Mouse (Mus musculus): ENCODE measurements around the gene Thumpd1. TPM values are rescaled to one million over a fixed set of nuclear protein-coding genes. Genes with fewer than 3 reads are reported as not detected.
A peak's percentile ranks its signal among the peaks of the same experiment; 100 is the strongest.
"Not testable (repeated sequence)": the region's sequence is repeated elsewhere in the genome, so short reads cannot be mapped to it uniquely, and the experiment has no call there.

Thumpd1 gene
- polyA plus RNA-seq, 1 experiment from 2014 or later: 28.5 TPM

- Histone ChIP-seq H3K27me3 (replicated peaks; ENCODE audit: insufficient read depth, low read length) (no peaks in the 10 kb centered on the region), H3K9me3 (ENCODE audit: low read length) (no peaks in the 10 kb centered on the region)
- ATAC-seq: no peak
Measured at GRCm38 (mm10) chr7:119738877-119739276, 18.3 kb upstream of the Thumpd1 start.

DNA sequence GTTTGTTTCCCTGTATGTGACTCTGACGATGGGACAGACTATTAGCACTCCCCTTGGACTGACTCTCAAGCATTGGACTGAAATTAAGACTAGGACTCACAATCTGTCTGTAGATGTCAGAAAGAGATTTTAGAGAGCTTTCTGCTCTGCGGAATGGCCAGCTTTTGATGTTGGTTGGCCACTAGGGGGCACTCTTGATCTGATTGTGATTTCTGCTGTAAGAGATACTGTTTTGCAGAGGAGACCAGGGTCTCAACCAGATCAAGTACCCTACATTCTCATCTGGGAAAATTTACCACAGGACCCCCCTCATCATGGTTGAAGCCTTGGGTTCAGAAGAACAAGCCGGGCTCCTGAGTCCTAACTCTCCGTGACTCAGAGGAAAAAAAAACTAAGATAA, 10.7 kb upstream of the Thumpd1 start:
- H3K9me3 ChIP-seq (ENCODE audit: low read length); H3K4me1 ChIP-seq (ENCODE audit: insufficient read depth, low read depth, low read length); H3K4me2 ChIP-seq (replicated peaks; ENCODE audit: low read depth, low read length); ATAC-seq; H3K4me3 ChIP-seq (ENCODE audit: low read depth, low read length); H3K27ac ChIP-seq (ENCODE audit: low read length); H3K36me3 ChIP-seq (ENCODE audit: insufficient read depth, low read length); H3K27me3 ChIP-seq (replicated peaks; ENCODE audit: insufficient read depth, low read length); H3K9ac ChIP-seq (replicated peaks; ENCODE audit: low read depth); DNase-seq (ENCODE audit: low spot score): not testable (repeated sequence)
- peak; percentile 39 for TF ChIP-seq CTCF (IDR thresholded peaks at IDR 0.05)
- WGBS: 81% methylated on average over 4 of the region's 4 CpGs

More at GRCm38 (mm10) chr7:119738877-119739276, 18.3 kb upstream of the Thumpd1 start:
- 74% methylated on average over 2 of the region's 2 CpGs for WGBS
- Histone ChIP-seq H3K27ac (ENCODE audit: low read length) (no peak overlapping the region), H3K36me3 (ENCODE audit: insufficient read depth, low read length) (no peaks in the 10 kb centered on the region), H3K9ac (replicated peaks; ENCODE audit: low read depth) (no peak overlapping the region), H3K4me1 (ENCODE audit: insufficient read depth, low read depth, low read length) (no peaks in the 10 kb centered on the region), H3K4me2 (replicated peaks; ENCODE audit: low read depth, low read length) (no peak overlapping the region), H3K4me3 (ENCODE audit: low read depth, low read length) (no peak overlapping the region)
- TF ChIP-seq EP300 (IDR thresholded peaks at IDR 0.05): no peak
- no peak for TF ChIP-seq CTCF (IDR thresholded peaks at IDR 0.05)
- no peak for DNase-seq (ENCODE audit: low spot score)

DNA sequence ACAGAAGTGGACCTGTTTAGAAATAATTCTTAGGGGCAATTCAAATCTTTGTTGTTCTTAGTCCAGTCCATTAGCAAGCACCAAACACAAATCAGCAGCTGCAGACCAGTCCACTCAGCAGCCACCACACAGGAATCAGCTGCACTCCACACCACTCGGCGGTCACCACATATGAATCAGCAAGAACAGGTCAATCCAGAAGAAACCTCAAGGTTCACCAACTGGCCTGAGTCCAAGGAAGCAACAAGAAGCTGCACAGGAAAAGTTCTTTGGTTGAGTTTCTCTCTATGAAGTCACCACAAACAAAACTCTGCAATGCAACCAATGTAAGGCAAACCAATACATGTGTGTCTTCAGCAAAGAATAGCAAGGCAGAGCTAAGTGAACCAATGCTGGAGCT, 7.0 kb upstream of the Thumpd1 start:
- Histone ChIP-seq H3K4me2 (replicated peaks; ENCODE audit: low read depth, low read length) (no peak overlapping the region), H3K27ac (ENCODE audit: low read length) (no peak overlapping the region), H3K27me3 (replicated peaks; ENCODE audit: insufficient read depth, low read length) (no peaks in the 10 kb centered on the region), H3K36me3 (ENCODE audit: insufficient read depth, low read length) (no peaks in the 10 kb centered on the region), H3K9me3 (ENCODE audit: low read length) (no peaks in the 10 kb centered on the region), H3K4me3 (ENCODE audit: low read depth, low read length) (no peak overlapping the region), H3K4me1 (ENCODE audit: insufficient read depth, low read depth, low read length) (no peaks in the 10 kb centered on the region), H3K9ac (replicated peaks; ENCODE audit: low read depth) (no peak overlapping the region)
- no peak for DNase-seq (ENCODE audit: low spot score)
- TF ChIP-seq CTCF (IDR thresholded peaks at IDR 0.05) (no peak), EP300 (IDR thresholded peaks at IDR 0.05) (no peak)
- no peak for ATAC-seq
- 83% methylated on average over 2 of the region's 2 CpGs for WGBS

GRCm38 (mm10) chr7:119720947-119721310, 331 bp upstream of the Thumpd1 start:
- Histone ChIP-seq H3K4me3 (ENCODE audit: low read depth, low read length) (peak overlapping the region; percentile 87), H3K27ac (ENCODE audit: low read length) (no peak overlapping the region), H3K9me3 (ENCODE audit: low read length) (no peaks in the 10 kb centered on the region), H3K27me3 (replicated peaks; ENCODE audit: insufficient read depth, low read length) (no peaks in the 10 kb centered on the region), H3K36me3 (ENCODE audit: insufficient read depth, low read length) (peaks cover 14% of the 10 kb centered on the region; the same call in 1 of the 2 replicates), H3K4me2 (replicated peaks; ENCODE audit: low read depth, low read length) (peak overlapping the region; percentile 86), H3K4me1 (ENCODE audit: insufficient read depth, low read depth, low read length) (peaks cover 5% of the 10 kb centered on the region; the same call in 1 of the 2 replicates), H3K9ac (replicated peaks; ENCODE audit: low read depth) (peak overlapping the region; percentile 86)
- TF ChIP-seq CTCF (IDR thresholded peaks at IDR 0.05) (no peak), EP300 (IDR thresholded peaks at IDR 0.05) (no peak)
- DNase-seq (ENCODE audit: low spot score) (no peak), ATAC-seq (peak; percentile 29)
- WGBS: 11% methylated on average over 8 of the region's 8 CpGs

- 89% methylated on average over 7 of the region's 7 CpGs for WGBS
- ATAC-seq: no peak
- no peak overlapping the region for H3K4me3 ChIP-seq (ENCODE audit: low read depth, low read length)
Measured at GRCm38 (mm10) chr7:119714111-119714510, 6.5 kb downstream of the Thumpd1 start.

DNA sequence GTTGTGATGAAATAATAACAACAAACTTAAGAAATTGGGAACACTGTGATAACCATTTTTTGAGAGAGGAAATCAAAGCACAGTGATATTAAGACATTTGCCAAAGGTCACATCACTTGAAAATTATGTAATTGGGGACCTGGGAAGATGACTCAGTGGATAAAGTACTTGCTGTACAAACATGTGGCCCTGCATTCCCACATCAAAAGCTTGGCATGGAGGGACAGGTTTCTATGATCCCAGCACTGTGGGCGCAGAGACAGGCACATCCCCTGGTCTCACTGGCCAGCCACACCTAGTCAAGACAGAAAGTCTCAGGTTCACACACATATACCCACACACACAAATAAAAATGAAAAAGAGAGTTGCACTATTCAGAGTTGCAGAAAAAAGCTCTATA, 25.7 kb downstream of the Thumpd1 start:
- ATAC-seq: no peak
- H3K27ac ChIP-seq (ENCODE audit: low read length): no peak overlapping the region
- no peak for TF ChIP-seq EP300 (IDR thresholded peaks at IDR 0.05)
- TF ChIP-seq CTCF (IDR thresholded peaks at IDR 0.05): no peak
- H3K9ac ChIP-seq (replicated peaks; ENCODE audit: low read depth): no peak overlapping the region
- no peak for DNase-seq (ENCODE audit: low spot score)
- H3K36me3 ChIP-seq (ENCODE audit: insufficient read depth, low read length): no peaks in the 10 kb centered on the region
- H3K4me1 ChIP-seq (ENCODE audit: insufficient read depth, low read depth, low read length): no peaks in the 10 kb centered on the region
- H3K27me3 ChIP-seq (replicated peaks; ENCODE audit: insufficient read depth, low read length): no peaks in the 10 kb centered on the region
- no peaks in the 10 kb centered on the region for H3K9me3 ChIP-seq (ENCODE audit: low read length)
- H3K4me3 ChIP-seq (ENCODE audit: low read depth, low read length): no peak overlapping the region
- H3K4me2 ChIP-seq (replicated peaks; ENCODE audit: low read depth, low read length): no peak overlapping the region
- WGBS: 59% methylated on average over 1 of the region's 1 CpGs

More at GRCm38 (mm10) chr7:119714111-119714510, 6.5 kb downstream of the Thumpd1 start:
- Histone ChIP-seq H3K36me3 (ENCODE audit: insufficient read depth, low read length) (peaks cover 19% of the 10 kb centered on the region; the same call in 1 of the 2 replicates), H3K27me3 (replicated peaks; ENCODE audit: insufficient read depth, low read length) (no peaks in the 10 kb centered on the region), H3K9me3 (ENCODE audit: low read length) (no peaks in the 10 kb centered on the region), H3K4me2 (replicated peaks; ENCODE audit: low read depth, low read length) (no peak overlapping the region), H3K27ac (ENCODE audit: low read length) (no peak overlapping the region), H3K9ac (replicated peaks; ENCODE audit: low read depth) (no peak overlapping the region), H3K4me1 (ENCODE audit: insufficient read depth, low read depth, low read length) (no peaks in the 10 kb centered on the region)
- TF ChIP-seq CTCF (IDR thresholded peaks at IDR 0.05) (no peak), EP300 (IDR thresholded peaks at IDR 0.05) (no peak)
- DNase-seq (ENCODE audit: low spot score): no peak

- Histone ChIP-seq H3K9me3 (ENCODE audit: low read length) (no peaks in the 10 kb centered on the region), H3K27me3 (replicated peaks; ENCODE audit: insufficient read depth, low read length) (no peaks in the 10 kb centered on the region), H3K9ac (replicated peaks; ENCODE audit: low read depth) (no peak overlapping the region), H3K4me2 (replicated peaks; ENCODE audit: low read depth, low read length) (no peak overlapping the region), H3K4me3 (ENCODE audit: low read depth, low read length) (no peak overlapping the region), H3K36me3 (ENCODE audit: insufficient read depth, low read length) (no peaks in the 10 kb centered on the region), H3K27ac (ENCODE audit: low read length) (no peak overlapping the region), H3K4me1 (ENCODE audit: insufficient read depth, low read depth, low read length) (no peaks in the 10 kb centered on the region)
- TF ChIP-seq EP300 (IDR thresholded peaks at IDR 0.05): no peak
- no peak for TF ChIP-seq CTCF (IDR thresholded peaks at IDR 0.05)
- DNase-seq (ENCODE audit: low spot score) (no peak), ATAC-seq (peak; percentile 57; the same call in 1 of the 2 replicates)
- WGBS: 65% methylated on average over 4 of the region's 4 CpGs
Measured at GRCm38 (mm10) chr7:119692302-119692701, 28.3 kb downstream of the Thumpd1 start.
